Mouse (Mus musculus) adrenal gland, postnatal 10 days (tissue): ENCODE measurements around the gene U2af1l4. TPM values are rescaled to one million over a fixed set of nuclear protein-coding genes. Genes with fewer than 3 reads are reported as not detected.

Experiments used
- DNase-seq: peaks from one replicate; pipeline ENCODE4 v3.0.0; 2021; ENCODE audit warnings: mixed read lengths
- total RNA-seq, 2 experiments: library from RNA; stranded (reverse); gene quantifications; 2 replicates each; pipeline ENCODE4 v1.2.3; 2021

U2af1l4 gene
- total RNA-seq, 2 experiments from 2014 or later = 61.4 to 71.1 TPM

DNA sequence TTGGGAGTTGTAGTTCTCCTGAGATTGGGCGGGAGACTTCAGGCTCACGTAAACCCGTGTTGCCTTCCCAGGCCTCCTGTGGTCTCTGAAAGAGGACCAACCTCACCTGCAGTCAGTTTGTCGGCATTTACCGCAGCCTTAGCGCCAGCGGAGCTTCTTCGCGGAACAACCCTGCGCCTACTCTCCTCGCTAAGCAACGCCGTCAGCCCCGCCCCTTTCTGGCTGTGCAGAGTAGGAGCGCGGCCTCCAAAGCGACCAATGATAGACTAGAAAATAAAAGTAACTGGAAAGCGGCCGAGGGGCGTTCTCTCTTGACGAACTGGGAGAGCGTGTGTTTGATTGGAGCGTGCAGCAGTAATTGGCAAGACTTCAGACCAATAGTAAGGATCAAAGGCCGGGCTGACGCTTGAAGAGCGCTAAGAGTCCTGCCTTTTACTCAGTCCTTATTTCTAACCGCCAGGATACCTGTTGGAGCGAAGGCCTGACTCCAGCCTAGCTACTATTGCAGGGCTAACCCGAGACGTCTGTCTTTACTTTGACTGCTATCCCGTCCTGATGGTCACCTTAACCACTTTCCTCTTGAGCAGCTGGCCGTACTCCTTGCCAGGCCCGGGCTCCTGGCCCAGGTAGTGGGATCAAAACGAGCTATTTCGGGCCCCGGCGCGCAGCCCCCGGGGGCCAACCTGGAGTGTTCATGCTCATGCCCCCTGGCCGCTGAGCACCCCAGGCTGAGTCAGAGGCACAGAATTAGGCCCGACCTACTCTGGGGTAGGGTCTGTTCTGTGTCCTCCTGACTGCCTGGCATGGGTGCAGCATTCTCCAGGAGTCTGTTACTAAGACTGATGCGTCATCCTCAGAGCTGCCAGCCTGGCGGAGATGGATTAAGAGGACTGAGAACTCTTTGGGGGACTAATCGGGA lies 10.7 kb upstream of the U2af1l4 start, which contains the start of the genes Hspb6 and Proser3:
TSS of gene Hspb6 (plus strand) at position 77 of the 919 bp plus-strand sequence.
TSS of gene Proser3 (minus strand) at position 198 of the 919 bp plus-strand sequence.
- DNase-seq = peak; percentile 97

DNA sequence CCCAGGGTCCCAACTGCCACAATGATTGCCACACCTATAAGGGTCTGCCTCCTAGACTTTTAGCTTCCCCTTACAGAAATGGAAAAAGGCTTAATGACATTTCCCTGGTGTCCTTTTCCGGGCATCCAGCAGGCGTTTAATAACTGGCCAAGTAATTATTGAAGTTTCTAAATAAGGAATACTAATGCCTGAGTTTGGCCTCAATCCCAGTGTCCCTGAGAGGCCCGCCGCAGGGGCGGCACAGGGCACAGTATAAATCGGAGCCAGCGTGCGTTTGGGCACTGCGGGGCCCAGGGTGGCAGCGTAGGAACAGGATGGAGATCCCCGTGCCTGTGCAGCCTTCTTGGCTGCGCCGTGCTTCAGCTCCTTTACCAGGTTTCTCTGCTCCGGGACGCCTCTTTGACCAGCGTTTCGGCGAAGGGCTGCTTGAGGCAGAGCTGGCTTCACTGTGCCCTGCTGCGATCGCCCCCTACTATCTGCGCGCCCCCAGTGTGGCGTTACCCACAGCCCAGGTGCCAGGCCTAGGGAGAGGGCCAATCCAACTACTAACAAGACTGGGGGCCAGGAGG lies 10.0 kb upstream of the U2af1l4 start:
- peak; percentile 84 for DNase-seq

DNA sequence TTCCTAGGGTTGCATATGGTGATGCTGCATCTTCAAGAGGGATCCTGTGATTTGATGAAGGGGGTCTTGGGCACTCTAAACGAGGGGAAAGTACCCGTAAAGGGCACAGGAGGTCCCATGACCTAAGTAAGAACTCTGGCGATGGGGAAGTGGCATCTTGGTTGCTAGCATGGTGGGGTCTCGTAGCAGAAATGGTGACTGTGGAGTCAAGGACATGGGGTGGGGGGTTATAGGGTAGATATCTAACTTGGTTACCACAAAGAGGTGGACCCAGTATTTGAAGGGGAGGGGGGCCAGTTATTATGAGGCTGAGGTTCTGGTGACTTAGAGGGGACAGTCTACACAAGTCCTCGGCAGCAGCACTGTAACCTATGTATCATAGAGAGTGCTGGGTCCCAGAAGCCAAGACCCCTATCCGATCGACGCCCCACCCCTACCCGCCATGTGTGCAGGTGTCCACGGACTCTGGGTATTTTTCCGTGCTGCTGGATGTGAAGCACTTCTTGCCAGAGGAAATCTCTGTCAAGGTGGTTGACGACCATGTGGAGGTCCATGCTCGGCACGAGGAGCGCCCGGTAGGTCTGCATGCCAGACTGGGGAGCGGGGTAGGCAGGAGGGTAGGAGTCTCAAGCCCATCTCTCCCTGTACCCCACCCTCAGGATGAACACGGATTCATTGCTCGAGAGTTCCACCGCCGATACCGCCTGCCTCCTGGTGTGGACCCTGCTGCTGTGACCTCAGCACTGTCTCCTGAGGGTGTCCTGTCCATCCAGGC lies 9.1 kb upstream of the U2af1l4 start:
- no peak for DNase-seq

DNA sequence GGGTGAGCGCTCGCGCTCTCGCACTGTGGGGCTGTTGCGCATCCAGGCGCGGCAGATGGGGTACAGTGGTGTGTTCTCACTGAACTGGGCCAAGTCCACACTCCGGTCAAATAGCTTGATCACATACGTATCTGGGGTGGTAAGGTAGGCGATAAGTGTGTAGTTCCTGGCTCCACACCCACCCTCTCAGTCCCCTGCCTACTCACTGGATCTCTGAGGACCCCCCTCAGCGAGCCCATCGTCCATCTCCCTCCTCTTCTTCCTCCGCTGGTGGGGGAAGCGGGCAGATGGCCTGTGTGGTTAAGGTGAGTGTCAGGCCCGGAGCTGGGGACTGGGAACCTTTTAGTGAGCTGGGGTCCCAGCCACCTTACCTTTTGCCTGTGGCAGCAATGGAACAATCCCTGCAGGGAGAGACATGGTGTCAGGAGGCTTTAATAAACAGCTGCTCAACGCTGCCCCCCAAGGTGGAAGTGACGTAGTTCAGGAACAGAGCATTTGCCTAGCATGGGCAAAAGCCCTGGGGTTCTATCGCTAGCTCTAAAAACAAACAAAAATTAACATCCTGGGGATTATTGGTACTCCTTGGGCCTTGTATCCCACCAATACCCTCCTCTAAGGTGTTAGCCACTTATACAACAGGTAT lies 6.1 kb upstream of the U2af1l4 start:
- no peak for DNase-seq

DNA sequence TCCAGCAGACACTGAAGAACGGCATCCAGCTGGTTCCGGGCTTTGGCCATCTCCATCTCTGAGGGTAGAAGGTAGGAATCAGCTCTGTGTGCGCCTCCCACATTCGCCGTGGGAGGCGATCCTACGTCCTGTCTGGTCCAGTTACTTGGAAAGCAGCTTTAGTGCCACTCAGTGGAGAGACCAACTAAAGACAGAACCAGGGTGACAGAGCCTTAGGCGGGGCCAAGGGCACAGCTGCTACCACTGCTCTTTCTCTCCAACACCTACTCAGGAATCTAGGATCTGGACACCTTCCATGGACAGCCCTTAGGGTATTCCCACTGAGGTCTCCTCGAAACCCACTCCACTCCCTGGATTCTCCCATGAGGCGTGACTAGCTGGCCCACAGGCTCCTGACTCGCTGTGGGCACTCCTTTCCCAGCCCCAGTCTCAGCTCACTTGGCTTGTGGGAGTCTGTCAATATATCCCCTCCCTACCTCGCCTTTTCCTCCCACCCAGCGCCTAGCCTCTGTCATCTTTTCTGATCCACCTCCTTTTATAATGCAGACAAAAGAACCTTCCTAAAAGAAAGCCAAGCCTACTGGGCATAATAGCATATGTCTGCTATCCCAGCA lies 5.1 kb upstream of the U2af1l4 start:
- DNase-seq = no peak

DNA sequence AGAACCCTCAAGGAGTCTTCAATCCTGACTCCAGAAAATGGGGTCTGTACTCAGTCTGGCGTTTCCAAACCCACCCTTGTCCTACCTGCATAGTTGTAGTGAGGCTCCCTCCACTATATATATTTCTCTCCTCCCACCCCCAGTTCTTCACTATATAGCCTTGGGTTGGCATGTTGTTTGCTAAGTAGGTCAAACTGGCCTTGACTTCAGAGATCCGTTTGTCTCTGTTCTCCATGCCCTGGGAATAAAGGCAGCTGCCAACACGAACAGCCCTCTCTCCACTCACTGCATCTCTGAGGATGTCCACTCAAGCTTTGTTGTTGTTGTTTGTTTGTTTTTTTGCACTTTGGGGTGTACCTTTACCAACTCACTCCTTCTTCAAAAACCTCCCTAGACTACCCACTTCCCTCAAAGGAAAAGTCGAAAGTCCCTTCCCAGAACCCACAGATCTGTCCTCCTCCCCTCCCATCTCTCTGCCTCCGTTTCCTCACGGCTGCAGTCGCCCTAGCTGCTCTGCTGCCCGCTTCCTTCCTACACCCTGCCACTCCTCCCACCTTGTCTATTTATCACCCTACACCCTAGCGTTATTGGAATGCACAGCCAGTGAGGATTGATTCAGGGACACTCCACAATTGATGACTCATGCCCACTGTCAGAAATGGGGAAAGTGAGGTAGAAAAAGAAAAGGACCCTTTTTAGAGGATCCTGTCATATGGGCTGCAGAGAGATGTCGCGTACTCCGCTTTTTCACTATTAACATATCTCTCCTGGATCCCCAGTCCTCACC lies 4.3 kb upstream of the U2af1l4 start:
- no peak for DNase-seq

DNA sequence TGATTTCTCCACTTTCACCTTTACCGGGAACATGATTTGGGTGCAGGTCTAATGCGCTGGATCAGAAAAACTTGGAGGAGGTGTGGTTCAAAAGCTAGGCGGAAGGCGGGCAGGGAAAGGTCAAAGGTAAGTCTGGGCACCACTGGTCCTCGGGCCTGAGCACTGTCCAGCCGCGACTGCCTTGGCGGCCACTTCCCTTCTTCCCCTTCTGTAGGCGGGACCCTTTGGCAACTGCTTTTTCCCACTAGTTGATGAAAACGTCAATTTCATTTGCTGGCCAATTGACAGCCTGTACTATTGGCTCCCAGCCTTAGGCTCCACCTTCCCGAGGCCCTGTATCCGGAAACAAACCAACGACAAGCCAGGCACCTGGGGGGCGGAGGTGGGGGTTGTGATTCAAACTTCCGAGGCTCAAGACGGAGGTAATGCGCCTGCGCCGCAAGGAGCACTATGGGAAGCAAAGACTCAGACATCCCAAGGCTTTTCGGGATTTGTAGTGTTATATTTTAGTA lies 3.6 kb upstream of the U2af1l4 start, which contains the start of gene Lin37:
TSS of gene Lin37 (minus strand) at position 396 of the 512 bp plus-strand sequence.
- DNase-seq = peak; percentile 96

DNA sequence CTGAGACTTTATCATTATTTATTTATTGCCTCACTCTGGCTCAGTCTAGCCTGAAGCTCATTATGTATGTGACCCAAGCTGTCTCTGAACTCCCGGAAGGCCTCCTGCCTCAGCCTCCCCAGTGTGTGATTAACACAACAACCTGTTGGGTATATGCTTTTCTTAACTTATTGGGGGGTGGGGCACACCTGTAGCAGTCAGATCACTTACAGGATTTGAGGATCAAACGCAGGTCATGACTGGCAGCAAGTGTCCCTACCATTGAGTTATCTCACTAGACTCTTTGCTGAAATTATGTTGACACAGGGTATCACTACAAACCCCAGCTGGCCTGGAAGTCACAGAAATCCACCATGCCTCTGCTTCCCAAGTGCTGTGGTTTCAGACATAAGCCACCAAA lies 2.8 kb upstream of the U2af1l4 start:
- no peak for DNase-seq

DNA sequence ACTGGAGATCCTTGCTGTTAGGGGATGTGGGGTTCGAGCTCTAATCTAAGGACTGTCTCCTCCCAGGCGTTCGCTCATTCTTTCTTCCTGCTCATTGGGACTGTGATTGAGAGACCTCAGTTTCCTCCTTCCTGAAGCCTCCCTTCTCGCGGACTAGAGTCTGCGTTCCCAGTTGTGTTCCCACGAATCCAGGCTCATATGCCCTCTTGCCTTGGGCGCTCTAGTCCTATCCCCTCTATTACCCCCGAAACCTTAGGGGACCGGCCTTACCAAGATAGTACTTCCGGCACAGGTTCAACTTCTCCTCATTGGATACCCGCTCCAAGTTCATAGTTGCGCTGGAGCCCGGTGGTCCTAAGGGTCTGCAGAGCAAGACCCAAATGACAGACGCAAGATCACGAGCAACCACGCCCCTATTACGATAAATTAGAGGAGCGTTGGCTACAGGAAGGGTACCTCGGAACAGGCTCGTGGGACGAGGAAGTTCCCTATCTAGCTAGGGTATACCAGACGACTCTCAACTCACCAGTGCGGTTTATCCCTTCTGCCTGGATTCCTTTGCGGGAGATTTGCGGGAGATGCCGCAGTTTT lies 480 bp upstream of the U2af1l4 start:
- DNase-seq = no peak

DNA sequence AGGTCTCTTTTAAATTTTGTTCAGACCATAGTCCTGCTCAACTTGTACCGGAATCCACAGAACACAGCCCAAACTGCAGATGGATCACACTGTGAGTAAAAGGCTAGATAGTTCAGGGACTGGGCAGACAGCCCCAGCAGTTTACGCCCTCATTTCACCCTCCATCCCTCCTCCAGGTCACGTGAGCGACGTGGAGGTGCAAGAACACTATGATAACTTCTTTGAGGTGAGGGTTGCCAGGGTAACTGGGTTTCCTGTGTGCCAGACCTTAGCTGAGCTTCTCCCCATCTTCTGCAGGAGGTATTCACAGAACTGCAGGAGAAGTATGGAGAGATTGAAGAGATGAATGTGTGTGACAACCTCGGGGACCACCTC lies 792 bp downstream of the U2af1l4 start:
- DNase-seq = no peak

DNA sequence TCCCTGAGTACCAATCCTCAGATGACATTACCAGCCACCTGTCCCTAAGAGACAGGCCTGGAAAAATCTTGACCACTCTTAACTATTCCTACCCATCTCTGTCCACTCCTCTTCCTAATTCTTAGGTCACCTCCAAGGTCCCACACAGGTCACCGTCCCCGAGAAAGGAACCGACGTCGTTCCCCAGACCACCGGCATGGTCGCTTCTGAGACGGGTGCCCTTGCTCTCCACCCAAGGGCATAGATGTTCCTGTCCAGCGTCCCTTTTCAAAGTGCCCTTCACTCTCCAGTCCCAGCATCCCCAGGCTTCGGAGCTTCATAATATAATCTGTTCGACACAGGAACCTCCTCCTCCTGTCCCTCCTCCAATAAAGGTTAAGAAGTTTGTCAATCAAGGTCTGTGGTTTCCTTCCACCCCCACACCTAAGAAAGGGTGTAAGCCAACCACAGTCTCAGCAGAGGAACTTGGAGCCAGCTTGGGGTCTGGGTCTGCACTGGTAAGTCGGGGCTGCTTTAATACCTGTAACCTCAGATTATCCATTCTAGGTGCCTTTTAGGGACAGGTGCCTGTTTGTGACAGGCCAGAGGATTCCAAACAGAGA lies 2.0 kb downstream of the U2af1l4 start, which contains the start of gene Igflr1:
TSS of gene Igflr1 (plus strand) at position 458 of the 602 bp plus-strand sequence.
- DNase-seq = no peak

DNA sequence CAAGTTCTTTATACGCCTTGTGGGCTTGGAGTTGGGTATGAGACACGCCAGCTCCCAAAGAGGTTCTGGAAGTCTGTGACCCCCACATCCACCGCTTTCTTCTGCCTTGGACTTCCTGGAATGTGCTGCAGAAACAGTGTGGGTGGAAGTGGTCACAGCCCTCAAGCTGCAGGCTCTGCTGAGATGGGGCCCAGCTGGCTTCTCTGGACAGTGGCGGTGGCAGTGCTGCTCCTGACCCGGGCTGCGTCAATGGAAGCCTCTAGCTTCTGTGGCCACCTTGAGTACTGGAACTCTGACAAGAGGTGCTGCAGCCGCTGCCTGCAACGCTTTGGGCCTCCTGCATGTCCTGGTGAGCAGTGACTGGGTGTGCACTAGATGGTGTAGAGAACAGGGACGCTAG lies 2.9 kb downstream of the U2af1l4 start:
- DNase-seq = no peak

DNA sequence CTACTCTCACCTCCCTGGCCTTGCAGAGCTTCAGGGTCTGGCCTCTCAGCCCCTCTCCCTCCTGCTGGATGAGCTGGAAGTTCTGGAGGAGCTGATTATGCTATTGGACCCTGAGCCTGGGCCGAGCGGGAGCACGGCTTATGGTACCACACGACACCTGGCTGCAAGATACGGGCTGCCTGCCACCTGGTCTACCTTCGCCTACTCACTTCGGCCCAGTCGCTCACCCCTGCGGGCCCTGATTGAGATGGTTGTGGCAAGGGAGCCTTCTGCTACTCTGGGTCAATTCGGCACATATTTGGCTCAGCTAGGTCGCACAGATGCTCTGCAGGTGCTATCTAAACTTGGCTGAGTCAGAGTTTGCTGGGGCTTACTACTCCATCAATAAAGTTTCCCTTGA lies 4.5 kb downstream of the U2af1l4 start:
- DNase-seq = no peak

DNA sequence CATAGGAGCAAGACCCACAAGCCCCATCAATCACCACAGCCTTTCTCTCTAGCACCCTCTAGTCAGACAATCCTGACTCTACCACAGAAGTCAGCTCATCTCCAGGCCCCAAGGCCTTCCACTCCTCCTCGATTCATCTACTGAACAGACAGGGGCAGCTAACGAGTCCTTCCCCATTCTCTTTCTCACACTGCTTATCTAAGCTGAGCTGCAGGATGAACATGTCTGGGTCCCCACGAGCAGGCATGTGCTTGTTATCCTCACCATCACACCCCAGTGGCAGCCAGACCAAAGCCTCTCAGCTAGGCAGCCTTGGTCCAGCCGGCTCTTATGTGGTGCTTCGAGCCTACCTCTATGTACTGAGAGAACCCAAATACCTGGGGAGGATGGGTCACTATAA lies 9.3 kb downstream of the U2af1l4 start:
- DNase-seq = no peak

DNA sequence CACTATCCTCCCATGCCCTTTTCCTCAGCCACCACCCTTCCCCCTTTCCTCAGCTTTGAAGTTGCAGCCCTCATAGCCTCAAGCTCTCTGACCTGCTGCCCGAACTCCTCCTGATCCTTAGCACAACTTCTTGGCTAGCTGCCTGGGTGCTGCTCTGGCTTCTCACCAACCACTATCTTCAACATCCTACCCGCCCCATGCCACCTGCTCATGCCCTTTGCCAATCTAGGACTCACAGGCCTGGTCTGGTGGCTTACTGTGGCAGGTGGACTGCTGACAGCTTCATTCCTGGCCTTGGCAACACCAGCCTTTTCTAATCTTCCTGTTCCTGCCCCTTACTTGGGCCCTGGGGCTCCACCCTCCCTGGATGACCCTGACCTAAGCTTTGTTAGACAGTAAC lies 9.9 kb downstream of the U2af1l4 start:
- peak; percentile 73 for DNase-seq

DNA sequence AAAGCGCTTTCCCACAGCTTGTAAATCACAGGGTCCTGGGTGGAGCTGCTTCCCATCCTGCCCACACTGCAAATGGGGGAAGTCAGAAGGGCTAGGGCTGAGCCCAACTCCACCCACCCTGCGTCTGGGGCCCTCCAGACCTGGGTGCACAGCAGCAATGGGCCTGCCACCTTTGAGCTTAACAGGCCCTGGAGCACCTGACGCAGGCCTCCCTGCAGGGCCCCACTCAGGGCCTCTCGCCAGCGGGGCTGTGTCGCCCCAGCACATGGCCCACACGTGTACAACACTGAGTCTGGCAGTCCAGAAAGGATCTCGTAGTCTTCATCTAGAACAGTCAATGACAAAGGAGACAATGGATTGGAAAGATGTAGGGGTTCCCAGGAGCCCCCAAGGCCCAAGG lies 16.8 kb downstream of the U2af1l4 start:
- DNase-seq = no peak

DNA sequence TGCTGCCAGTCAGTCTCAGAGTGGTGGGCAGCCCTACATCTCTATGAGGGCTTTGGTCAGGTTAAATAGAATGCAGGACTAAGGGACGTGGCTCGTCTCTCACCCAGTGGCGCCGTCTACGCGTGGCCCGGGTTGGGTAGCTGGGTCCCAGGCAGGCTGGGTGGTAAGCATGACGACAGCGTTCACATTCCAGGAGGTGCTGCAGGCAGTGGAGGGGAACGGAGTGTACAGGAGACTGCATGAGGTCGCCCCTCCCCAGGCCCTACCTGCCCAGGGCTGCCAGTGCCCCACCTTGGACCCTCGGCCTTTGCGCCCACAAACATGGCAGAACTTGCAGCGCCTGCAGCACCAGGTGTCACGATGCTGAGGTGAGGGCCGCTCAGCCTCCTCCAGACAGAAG lies 18.4 kb downstream of the U2af1l4 start:
- no peak for DNase-seq

DNA sequence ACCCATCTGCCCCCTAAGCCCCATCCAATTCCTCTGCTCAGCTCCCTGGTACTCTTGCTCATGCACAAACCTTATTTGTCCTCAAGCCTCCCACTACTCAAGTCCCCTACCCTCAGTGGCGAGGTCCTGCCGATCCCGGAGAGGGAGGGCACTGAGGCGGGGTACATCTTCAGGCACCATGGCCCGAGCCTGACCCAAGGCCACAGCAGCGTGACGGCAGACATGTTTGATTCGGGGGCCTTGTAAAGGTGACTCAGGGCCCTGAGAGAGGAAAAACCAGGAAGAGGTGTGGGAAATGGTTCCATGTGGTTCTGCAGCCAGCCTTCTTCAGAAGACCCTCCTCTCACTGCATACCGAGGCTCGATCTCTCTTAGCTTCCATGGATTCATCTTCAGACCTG lies 21.2 kb downstream of the U2af1l4 start:
- peak; percentile 44 for DNase-seq

DNA sequence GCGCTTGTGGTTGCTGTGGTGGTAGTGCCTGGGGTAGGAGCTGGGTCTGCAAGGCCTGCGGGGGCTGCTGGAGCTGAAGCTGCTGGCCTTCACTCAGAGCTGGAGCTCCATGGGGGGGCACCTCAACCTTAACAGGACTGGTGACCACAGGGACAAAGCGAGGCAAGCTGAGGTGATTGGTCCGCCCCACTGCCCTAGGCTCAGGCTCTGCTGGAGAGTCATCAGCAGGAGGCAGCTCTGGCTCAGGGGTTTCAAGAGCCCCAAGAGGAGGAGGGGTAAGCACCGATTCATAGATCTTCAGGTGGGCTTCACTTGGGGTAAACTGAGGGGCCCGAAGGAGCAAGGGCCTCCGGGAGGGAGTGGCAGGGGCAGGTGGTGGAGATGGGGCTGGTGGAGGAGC lies 22.1 kb downstream of the U2af1l4 start:
- no peak for DNase-seq
